Mouse (Mus musculus) limb, embryonic 15.5 days (tissue): ENCODE measurements at regions not wholly inside any gene's neighbourhood (a gene's known extent, or its start where the extent isn't known, plus 50 kb on each side); places are given as distances from the start of the nearest gene placed in this dataset.

Source experiments
- ATAC-seq: fragments of 200-750 bp; cut with Nextera tagmentation; 2 replicates; pipeline ENCODE4 v1.8.0; 2017; ENCODE audit warnings: low read depth, moderate TSS enrichment; ENCODE audit not compliant: insufficient number of reproducible peaks, low FRiP score, low TSS enrichment
- H3K27ac ChIP-seq: fragments of 300-500 bp; sonication (generic); 2 replicates; pipeline ENCODE4 v1.5.1; 2015; ENCODE audit warnings: moderate library complexity, mild to moderate bottlenecking, inconsistent platforms
- H3K27me3 ChIP-seq: fragments of 300-500 bp; sonication (generic); 2 replicates; pipeline ENCODE4 v1.6.1; 2015; ENCODE audit warnings: inconsistent platforms
- H3K36me3 ChIP-seq: fragments of 300-500 bp; sonication (generic); 2 replicates; pipeline ENCODE4 v1.6.1; 2015; ENCODE audit warnings: inconsistent platforms
- H3K4me1 ChIP-seq: fragments of 300-500 bp; sonication (generic); 2 replicates; pipeline ENCODE4 v1.6.1; 2015; ENCODE audit warnings: inconsistent platforms
- H3K4me2 ChIP-seq: fragments of 300-500 bp; sonication (generic); 2 replicates; pipeline ENCODE4 v1.6.1; 2015; ENCODE audit warnings: mild to moderate bottlenecking, inconsistent platforms
- H3K4me3 ChIP-seq: fragments of 300-500 bp; sonication (generic); 2 replicates; pipeline ENCODE4 v1.5.1; 2015; ENCODE audit warnings: mild to moderate bottlenecking, inconsistent platforms
- H3K9ac ChIP-seq: fragments of 300-500 bp; sonication (generic); 2 replicates; pipeline ENCODE4 v1.6.1; 2015; ENCODE audit warnings: inconsistent platforms
- H3K9me3 ChIP-seq: fragments of 300-500 bp; sonication (generic); 2 replicates; pipeline ENCODE4 v1.6.1; 2016; ENCODE audit warnings: inconsistent platforms
- WGBS: fragments of 180-500 bp; shearing (Covaris S2); methylation state at CpG from one replicate; pipeline ENCODE4 v1.1.7; 2015; 5-methylcytosine and 5-hydroxymethylcytosine counted together

- WGBS: 35% methylated on average over 11 of the region's 11 CpGs
- Histone ChIP-seq H3K27ac (no peak overlapping the region), H3K36me3 (no peaks in the 10 kb centered on the region), H3K4me2 (no peak overlapping the region), H3K9ac (no peak overlapping the region), H3K27me3 (no peaks in the 10 kb centered on the region), H3K9me3 (no peaks in the 10 kb centered on the region), H3K4me1 (peaks cover 9% of the 10 kb centered on the region), H3K4me3 (no peak overlapping the region)
- no peak for ATAC-seq
Measured at GRCm38 (mm10) chr2:48441296-48441990, 372.5 kb upstream of the Acvr2a start.

DNA sequence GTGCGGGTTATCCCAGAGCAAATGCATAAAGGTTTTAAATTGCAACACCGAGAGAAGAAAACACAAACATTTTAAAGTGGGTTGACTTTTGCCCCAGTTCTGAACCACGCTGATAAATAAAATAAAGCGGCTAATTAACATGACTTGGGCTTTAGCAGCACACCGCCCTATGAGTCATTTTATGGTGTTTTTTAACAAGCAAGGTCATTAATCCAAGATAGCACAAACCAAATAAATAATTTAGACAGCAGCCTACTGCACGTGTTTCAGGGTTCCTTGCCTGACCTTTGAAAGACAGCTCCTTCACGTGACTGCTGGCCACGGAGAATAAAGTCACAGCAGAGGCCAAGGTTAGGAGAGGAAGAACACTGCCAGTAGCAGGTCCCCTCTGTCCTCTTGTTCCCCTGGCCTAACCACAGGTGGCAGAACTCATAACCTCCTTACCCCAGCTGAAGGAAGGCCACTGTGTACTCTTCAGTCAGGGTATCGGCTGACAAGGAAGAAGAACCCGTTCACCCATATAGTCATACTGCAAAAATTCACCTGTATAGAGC is 371.8 kb upstream of the Acvr2a start:
- 46% methylated on average over 10 of the region's 10 CpGs for WGBS
- Histone ChIP-seq H3K27ac (no peak overlapping the region), H3K9ac (no peak overlapping the region), H3K4me1 (peaks cover 11% of the 10 kb centered on the region), H3K9me3 (no peaks in the 10 kb centered on the region), H3K4me2 (no peak overlapping the region), H3K36me3 (no peaks in the 10 kb centered on the region), H3K4me3 (no peak overlapping the region), H3K27me3 (no peaks in the 10 kb centered on the region)
- no peak for ATAC-seq

DNA sequence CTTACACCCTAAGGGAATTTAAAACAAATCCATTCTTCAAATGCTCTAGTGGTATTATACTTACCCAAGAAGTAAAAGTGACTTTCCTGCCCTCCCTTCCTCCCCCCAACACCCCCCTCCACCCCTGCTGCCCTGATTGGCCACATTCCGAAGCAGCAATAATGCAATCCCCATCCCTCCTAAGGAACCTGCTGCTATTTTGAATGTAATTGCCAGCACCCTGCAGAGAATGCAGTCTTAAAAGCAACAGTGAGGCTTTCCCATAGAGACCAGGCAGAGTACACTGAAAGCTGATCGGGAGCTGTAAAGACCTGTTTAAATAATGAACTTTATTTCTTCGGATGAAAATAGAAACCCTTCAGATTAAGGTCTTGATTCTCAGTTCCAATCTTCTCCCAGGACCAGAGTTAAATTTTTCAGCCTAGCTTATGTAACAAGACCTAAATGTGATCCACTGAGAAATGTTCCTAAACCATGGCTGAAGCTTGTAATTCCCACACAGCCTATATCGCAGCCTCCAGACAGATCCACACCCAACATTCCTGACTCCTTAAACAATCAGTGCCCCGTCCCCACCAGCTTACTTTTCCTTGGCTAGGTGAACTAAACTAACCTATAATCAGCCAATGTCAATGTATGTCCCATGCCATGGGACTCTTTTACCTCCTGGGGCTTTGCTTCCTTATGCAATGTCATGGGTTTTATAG is 367.9 kb upstream of the Acvr2a start:
- 15% methylated on average over 5 of the region's 5 CpGs for WGBS
- H3K9me3 ChIP-seq: no peaks in the 10 kb centered on the region
- no peak overlapping the region for H3K4me3 ChIP-seq
- no peaks in the 10 kb centered on the region for H3K27me3 ChIP-seq
- no peak overlapping the region for H3K9ac ChIP-seq
- no peak overlapping the region for H3K4me2 ChIP-seq
- H3K4me1 ChIP-seq: peaks cover 10% of the 10 kb centered on the region
- H3K36me3 ChIP-seq: no peaks in the 10 kb centered on the region
- no peak for ATAC-seq
- H3K27ac ChIP-seq: no peak overlapping the region

DNA sequence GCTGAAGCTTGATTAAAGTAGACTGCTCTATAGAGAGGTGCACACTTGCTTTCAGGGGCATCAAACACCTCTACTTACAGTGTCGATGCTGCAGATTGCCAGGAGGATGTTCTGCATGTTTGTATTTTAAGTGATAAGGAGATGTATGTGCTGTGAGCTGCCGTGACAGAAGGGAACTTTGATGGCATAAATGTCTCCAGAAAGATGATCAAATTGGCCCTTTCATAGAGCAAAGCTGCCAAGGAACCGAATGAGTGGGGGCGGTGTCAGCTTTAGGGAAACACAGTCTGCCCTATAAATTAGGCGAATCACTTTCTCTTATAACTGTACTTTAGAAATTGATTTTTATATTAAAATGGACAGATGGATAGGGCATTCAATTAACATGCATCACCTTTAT is 367.3 kb upstream of the Acvr2a start:
- Histone ChIP-seq H3K9me3 (no peaks in the 10 kb centered on the region), H3K9ac (no peak overlapping the region), H3K27me3 (no peaks in the 10 kb centered on the region), H3K4me1 (peaks cover 5% of the 10 kb centered on the region), H3K4me2 (no peak overlapping the region), H3K36me3 (no peaks in the 10 kb centered on the region), H3K27ac (no peak overlapping the region), H3K4me3 (no peak overlapping the region)
- no peak for ATAC-seq
- WGBS: 72% methylated on average over 5 of the region's 5 CpGs

DNA sequence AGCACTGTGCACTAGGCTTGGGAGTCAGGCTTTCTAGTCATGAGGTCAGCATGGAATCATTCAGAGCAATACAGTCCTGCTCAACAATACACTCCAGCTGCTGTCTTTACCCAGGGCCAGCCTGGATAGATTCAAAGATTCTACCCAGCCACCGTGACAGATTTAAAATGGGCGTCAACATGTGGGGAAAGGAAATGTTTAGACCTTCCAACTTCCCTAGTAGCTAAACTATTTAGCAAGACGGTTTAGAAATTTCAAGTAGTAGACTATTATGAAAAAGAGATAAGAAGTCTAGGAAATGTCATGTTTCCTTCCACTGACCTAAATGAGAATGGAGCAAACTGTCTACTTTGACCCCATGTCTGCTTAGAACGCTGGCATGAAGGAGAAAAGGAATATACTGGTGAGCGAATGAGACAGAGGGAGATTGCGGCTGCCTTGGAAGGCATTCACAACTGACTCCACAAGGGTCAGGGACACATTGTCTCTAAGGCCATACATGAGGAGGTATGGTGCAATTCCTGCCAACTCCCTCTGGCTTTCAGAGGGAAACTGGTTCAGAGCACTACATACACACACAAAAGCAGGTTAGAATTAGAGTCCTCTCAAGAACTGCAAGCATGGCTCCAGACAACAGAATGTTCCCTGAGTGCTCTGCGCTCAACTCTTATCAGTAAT is 364.6 kb upstream of the Acvr2a start:
- no peaks in the 10 kb centered on the region for H3K36me3 ChIP-seq
- ATAC-seq: no peak
- WGBS: 88% methylated on average over 7 of the region's 7 CpGs
- no peak overlapping the region for H3K4me3 ChIP-seq
- H3K4me1 ChIP-seq: peaks cover 5% of the 10 kb centered on the region
- no peak overlapping the region for H3K4me2 ChIP-seq
- H3K9me3 ChIP-seq: no peaks in the 10 kb centered on the region
- no peaks in the 10 kb centered on the region for H3K27me3 ChIP-seq
- H3K27ac ChIP-seq: no peak overlapping the region
- no peak overlapping the region for H3K9ac ChIP-seq

- no peaks in the 10 kb centered on the region for H3K4me1 ChIP-seq
- no peaks in the 10 kb centered on the region for H3K9me3 ChIP-seq
- H3K9ac ChIP-seq: no peak overlapping the region
- no peaks in the 10 kb centered on the region for H3K36me3 ChIP-seq
- no peak overlapping the region for H3K4me2 ChIP-seq
- no peak overlapping the region for H3K4me3 ChIP-seq
- H3K27me3 ChIP-seq: no peaks in the 10 kb centered on the region
- 36% methylated on average over 7 of the region's 7 CpGs for WGBS
- no peak for ATAC-seq
- no peak overlapping the region for H3K27ac ChIP-seq
Measured at GRCm38 (mm10) chr2:48456072-48457040, 357.6 kb upstream of the Acvr2a start.

- Histone ChIP-seq H3K27ac (no peak overlapping the region), H3K4me2 (no peak overlapping the region)
Measured at GRCm38 (mm10) chr2:48457117-48457516, 356.8 kb upstream of the Acvr2a start.

DNA sequence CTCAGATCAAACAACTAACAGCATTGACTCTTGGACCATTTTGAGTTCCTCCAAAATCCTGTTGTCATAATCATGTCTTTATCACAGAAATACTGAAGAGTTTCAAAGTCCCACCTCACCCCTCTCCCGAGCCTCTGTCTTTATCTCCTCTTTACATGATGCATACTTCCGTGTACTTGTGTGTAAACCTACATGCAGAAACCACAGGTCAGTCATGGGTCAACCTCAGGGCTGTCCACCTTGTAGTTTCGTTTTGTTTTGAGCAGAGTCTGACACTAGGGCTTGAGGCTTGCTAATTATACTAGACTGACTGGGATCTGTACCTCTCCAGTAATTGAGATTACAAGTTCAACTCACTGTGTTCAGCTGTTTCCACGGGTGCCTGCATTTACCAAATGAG is 348.4 kb upstream of the Acvr2a start:
- Histone ChIP-seq H3K36me3 (no peaks in the 10 kb centered on the region), H3K4me3 (no peak overlapping the region), H3K4me1 (peaks cover 4% of the 10 kb centered on the region; the same call in 1 of the 2 replicates), H3K27me3 (no peaks in the 10 kb centered on the region), H3K4me2 (no peak overlapping the region), H3K9me3 (no peaks in the 10 kb centered on the region), H3K9ac (no peak overlapping the region), H3K27ac (no peak overlapping the region)
- ATAC-seq: no peak
- 76% methylated on average over 4 of the region's 4 CpGs for WGBS

More at GRCm38 (mm10) chr2:48457117-48457516, 356.8 kb upstream of the Acvr2a start:
- H3K27me3 ChIP-seq: no peaks in the 10 kb centered on the region
- 72% methylated on average over 4 of the region's 4 CpGs for WGBS
- H3K36me3 ChIP-seq: no peaks in the 10 kb centered on the region
- no peaks in the 10 kb centered on the region for H3K9me3 ChIP-seq
- no peak for ATAC-seq
- H3K4me1 ChIP-seq: no peaks in the 10 kb centered on the region
- H3K4me3 ChIP-seq: no peak overlapping the region
- no peak overlapping the region for H3K9ac ChIP-seq

DNA sequence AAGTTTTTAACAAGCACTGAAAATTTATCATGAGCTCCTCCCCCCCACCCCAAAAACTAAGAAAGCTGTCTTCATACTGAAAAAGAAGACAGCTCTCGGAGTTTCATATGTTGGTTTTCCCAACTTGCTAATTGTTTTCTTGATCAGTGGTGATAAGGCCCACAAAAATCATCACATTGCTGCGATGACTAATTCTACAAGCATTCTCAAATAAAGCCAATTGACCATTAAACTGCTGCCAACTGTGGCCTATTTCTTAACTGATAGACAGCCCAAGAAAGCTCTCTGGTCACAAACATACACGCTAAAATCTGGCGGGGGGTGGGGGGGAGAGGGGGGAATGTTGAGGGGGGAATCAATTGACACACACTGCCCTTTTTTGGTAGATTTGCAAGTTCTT is 345.0 kb upstream of the Acvr2a start:
- 76% methylated on average over 4 of the region's 4 CpGs for WGBS
- H3K4me3 ChIP-seq: no peak overlapping the region
- H3K9ac ChIP-seq: no peak overlapping the region
- no peak overlapping the region for H3K27ac ChIP-seq
- ATAC-seq: no peak
- H3K4me1 ChIP-seq: peaks cover 6% of the 10 kb centered on the region; the same call in 1 of the 2 replicates
- no peaks in the 10 kb centered on the region for H3K27me3 ChIP-seq
- H3K36me3 ChIP-seq: no peaks in the 10 kb centered on the region
- no peak overlapping the region for H3K4me2 ChIP-seq
- no peaks in the 10 kb centered on the region for H3K9me3 ChIP-seq

DNA sequence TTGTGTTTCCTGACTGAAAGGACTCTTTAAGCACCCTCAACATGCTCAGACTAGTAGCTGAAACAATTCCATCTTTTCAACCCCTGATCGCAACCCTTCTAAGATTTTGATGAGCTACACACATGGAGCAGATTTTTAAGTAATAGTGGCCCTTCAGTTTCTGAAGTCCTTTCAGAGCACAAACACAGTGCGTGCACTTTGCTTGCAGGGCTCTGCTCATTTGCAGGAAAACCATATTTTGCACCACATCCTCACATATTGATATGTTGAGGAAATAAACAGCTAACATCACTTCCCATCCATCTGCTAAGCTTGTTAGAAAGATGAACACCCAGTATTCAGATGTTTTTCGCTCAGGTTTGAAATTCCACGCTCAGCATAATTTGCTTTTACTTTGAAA is 344.6 kb upstream of the Acvr2a start:
- Histone ChIP-seq H3K27me3 (no peaks in the 10 kb centered on the region), H3K36me3 (no peaks in the 10 kb centered on the region), H3K4me3 (no peak overlapping the region), H3K27ac (no peak overlapping the region), H3K9ac (no peak overlapping the region), H3K9me3 (no peaks in the 10 kb centered on the region), H3K4me2 (no peak overlapping the region), H3K4me1 (peaks cover 6% of the 10 kb centered on the region; the same call in 1 of the 2 replicates)
- no peak for ATAC-seq
- 78% methylated on average over 4 of the region's 4 CpGs for WGBS

GRCm38 (mm10) chr2:48473102-48473501 is 340.8 kb upstream of the Acvr2a start:
- Histone ChIP-seq H3K4me1 (0 out of 2 replicates have a peak, but pooled peaks cover 2% of the 10 kb centered on the region), H3K9me3 (no peaks in the 10 kb centered on the region), H3K9ac (no peak overlapping the region), H3K27ac (no peak overlapping the region), H3K27me3 (no peaks in the 10 kb centered on the region), H3K36me3 (no peaks in the 10 kb centered on the region), H3K4me2 (no peak overlapping the region), H3K4me3 (no peak overlapping the region)
- WGBS: 65% methylated on average over 3 of the region's 3 CpGs
- ATAC-seq: no peak
